Mouse (Mus musculus): ENCODE data around the gene Tnfrsf25. TPM values are rescaled to one million over a fixed set of nuclear protein-coding genes. Genes with fewer than 3 reads are reported as not detected.

Tnfrsf25 gene
- polyA plus RNA-seq, 1 experiment from 2014 or later = 0.50 TPM

DNA sequence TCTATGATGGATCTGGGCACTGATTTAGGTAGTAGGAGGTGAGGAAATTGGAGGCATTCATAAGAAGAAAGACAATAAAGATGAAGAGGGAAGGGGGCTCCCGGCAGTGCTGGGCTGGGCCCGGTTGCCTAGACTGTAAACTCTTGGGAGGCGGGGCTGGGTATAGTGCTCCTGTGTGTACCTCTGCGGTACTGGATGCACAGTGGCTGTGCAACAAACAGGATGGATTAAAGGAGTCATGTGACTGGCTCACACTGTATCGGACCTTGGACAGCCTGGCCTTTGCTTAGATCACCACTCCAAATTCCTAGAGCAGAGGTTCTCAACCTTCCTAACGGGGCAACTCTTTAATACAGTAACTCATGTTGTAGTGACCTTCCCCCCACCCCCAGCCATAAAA, 45.9 kb downstream of the Tnfrsf25 start:
- Histone ChIP-seq H3K9me3 (replicated peaks) (no peaks in the 10 kb centered on the region), H3K9ac (no peak overlapping the region), H3K4me1 (replicated peaks) (peaks cover 23% of the 10 kb centered on the region), H3K27me3 (peaks cover 83% of the 10 kb centered on the region), H3K36me3 (replicated peaks) (no peaks in the 10 kb centered on the region), H3K4me3 (replicated peaks) (no peak overlapping the region), H3K27ac (replicated peaks) (no peak overlapping the region), H3K4me2 (no peak overlapping the region)
- WGBS (ENCODE audit: insufficient replicate concordance) = 59% methylated on average over 6 of the region's 6 CpGs
- no peak for ATAC-seq (ENCODE audit: insufficient read depth)

DNA sequence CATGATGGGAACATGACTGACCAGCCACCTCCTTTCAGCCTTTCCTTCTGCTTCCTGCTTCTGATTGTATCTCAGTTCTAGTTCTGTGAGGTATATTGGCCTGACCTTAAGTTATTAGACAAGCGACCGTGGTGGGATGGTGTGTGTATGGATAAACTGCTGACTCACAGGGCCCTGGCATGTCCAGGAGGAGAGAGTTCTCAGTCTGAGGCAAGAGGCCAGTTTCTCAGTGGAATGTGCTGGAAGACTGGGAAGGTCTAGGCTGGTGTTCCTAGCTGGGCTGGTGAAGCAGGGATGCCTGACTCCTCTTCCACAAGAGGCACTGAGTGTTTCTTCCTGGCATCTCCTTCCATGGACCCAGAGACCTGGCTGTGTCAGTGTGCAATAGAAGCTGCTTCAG, 47.0 kb downstream of the Tnfrsf25 start:
- Histone ChIP-seq H3K9me3 (replicated peaks) (no peaks in the 10 kb centered on the region), H3K4me2 (no peak overlapping the region), H3K27ac (replicated peaks) (no peak overlapping the region), H3K36me3 (replicated peaks) (no peaks in the 10 kb centered on the region), H3K4me3 (replicated peaks) (no peak overlapping the region), H3K4me1 (replicated peaks) (peaks cover 23% of the 10 kb centered on the region), H3K9ac (no peak overlapping the region), H3K27me3 (peaks cover 81% of the 10 kb centered on the region)
- 42% methylated on average over 2 of the region's 2 CpGs for WGBS (ENCODE audit: insufficient replicate concordance)
- ATAC-seq (ENCODE audit: insufficient read depth) = no peak

DNA sequence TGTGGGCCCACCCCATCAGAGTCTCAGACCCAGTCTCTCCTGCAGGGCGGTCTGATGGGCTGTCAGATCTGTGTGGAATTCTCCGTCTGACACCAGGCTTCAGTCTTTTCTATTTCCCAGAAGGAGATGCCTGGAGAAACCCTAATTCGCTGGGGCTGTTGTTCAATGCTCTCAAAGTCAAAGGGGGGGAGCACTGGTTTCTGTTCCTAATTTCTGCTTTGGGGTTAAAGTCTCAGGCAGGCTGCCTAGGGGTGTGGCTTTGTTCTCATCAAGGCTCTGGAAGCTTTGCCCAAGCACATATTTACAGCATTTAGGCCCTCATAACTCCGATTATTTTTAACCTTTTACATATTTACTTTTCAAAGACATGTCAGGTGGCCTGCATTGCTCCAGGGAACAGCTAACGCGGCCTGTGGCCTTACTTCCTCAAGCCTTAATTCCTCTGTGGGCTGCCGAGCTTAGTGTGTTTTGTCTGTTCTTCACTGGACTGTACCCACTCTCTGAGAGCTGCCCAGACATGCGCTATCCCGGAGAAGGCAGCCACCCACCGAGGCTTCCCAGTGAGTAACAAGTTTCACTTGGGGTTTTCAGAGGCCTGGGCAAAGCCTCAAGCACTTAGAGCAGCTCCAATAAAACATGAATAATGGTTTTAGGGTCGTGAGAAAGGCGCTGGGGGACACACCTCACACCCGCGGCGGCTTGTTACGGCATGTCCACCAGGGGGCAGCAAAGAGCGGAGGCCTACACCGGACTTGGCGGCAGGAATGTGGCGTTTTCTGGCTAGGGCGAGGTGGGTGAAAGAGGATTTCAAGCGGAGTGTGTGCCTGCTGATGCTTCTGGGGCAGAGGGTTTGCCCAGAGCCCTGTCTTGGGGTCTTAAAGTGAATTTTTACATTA, 49.5 kb downstream of the Tnfrsf25 start:
- Histone ChIP-seq H3K4me3 (replicated peaks) (no peak overlapping the region), H3K4me2 (0 out of 2 replicates have a peak overlapping the region, but pooled peaks have one; percentile 4), H3K9ac (no peak overlapping the region), H3K4me1 (replicated peaks) (0 out of 2 replicates have a peak, but pooled peaks cover 4% of the 10 kb centered on the region), H3K27me3 (peaks cover 67% of the 10 kb centered on the region), H3K27ac (replicated peaks) (no peak overlapping the region), H3K36me3 (replicated peaks) (no peaks in the 10 kb centered on the region), H3K9me3 (replicated peaks) (no peaks in the 10 kb centered on the region)
- WGBS (ENCODE audit: insufficient replicate concordance) = 20% methylated on average over 22 of the region's 22 CpGs
- ATAC-seq (ENCODE audit: insufficient read depth) = no peak

GRCm38 (mm10) chr4:152168052-152168451, 52.3 kb downstream of the Tnfrsf25 start:
- no peak overlapping the region for H3K4me2 ChIP-seq
- no peak overlapping the region for H3K9ac ChIP-seq
- H3K36me3 ChIP-seq (replicated peaks) = no peaks in the 10 kb centered on the region
- no peak for ATAC-seq (ENCODE audit: insufficient read depth)
- no peak overlapping the region for H3K4me3 ChIP-seq (replicated peaks)
- H3K27ac ChIP-seq (replicated peaks) = no peak overlapping the region
- WGBS (ENCODE audit: insufficient replicate concordance) = 51% methylated on average over 8 of the region's 8 CpGs
- 0 out of 2 replicates have a peak, but pooled peaks cover 4% of the 10 kb centered on the region for H3K4me1 ChIP-seq (replicated peaks)
- H3K27me3 ChIP-seq = peaks cover 49% of the 10 kb centered on the region
- H3K9me3 ChIP-seq (replicated peaks) = no peaks in the 10 kb centered on the region

DNA sequence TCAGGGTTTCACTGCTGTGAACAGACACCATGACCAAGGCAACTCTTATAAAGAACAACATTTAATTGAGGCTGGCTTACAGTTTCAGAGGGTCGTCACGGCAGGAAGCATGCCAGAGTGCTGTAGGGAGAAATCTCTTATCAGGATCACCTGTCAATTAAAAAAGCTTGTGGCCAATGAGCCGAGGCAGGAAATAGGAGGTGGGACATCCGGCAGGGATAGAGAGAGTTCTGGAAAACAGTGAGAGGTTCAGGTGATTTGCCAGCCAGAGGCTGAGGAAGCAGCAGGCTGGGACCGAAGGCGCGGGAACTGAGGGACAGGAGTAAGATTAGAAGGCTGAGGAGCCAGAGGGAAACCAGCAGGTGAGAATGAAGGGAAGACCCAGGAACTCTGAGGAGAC, 53.4 kb downstream of the Tnfrsf25 start:
- no peak overlapping the region for H3K9ac ChIP-seq
- H3K27ac ChIP-seq (replicated peaks) = no peak overlapping the region
- no peak overlapping the region for H3K4me3 ChIP-seq (replicated peaks)
- 56% methylated on average over 7 of the region's 7 CpGs for WGBS (ENCODE audit: insufficient replicate concordance)
- H3K4me2 ChIP-seq = no peak overlapping the region
- H3K27me3 ChIP-seq = peaks cover 50% of the 10 kb centered on the region
- H3K9me3 ChIP-seq (replicated peaks) = no peaks in the 10 kb centered on the region
- no peaks in the 10 kb centered on the region for H3K36me3 ChIP-seq (replicated peaks)
- 0 out of 2 replicates have a peak, but pooled peaks cover 4% of the 10 kb centered on the region for H3K4me1 ChIP-seq (replicated peaks)
- ATAC-seq (ENCODE audit: insufficient read depth) = no peak

Other genes with a start within 250 kb of the Tnfrsf25 start
- 45.5 and 49.1 TPM in 2 replicates for gene Dnajc11, start 182.2 kb upstream of the Tnfrsf25 start, polyA plus RNA-seq (2015; fragmentation: Nextera tagmentation; extraction: Ambion mirVana)
- 6.4 and 7.9 TPM in 2 replicates for gene Thap3, start 126.9 kb upstream of the Tnfrsf25 start, polyA plus RNA-seq (2015; fragmentation: Nextera tagmentation; extraction: Ambion mirVana)
- 5.1 and 5.7 TPM in 2 replicates for gene Phf13, start 119.7 kb upstream of the Tnfrsf25 start, polyA plus RNA-seq (2015; fragmentation: Nextera tagmentation; extraction: Ambion mirVana)
- gene Klhl21, start 107.1 kb upstream of the Tnfrsf25 start, polyA plus RNA-seq (2015; fragmentation: Nextera tagmentation; extraction: Ambion mirVana) = 6.3 and 7.2 TPM in 2 replicates
- 7.8 and 8.4 TPM in 2 replicates for gene Zbtb48, start 88.3 kb upstream of the Tnfrsf25 start, polyA plus RNA-seq (2015; fragmentation: Nextera tagmentation; extraction: Ambion mirVana)
- 0.07 and 0.13 TPM in 2 replicates for gene Tas1r1, start 77.4 kb upstream of the Tnfrsf25 start, polyA plus RNA-seq (2015; fragmentation: Nextera tagmentation; extraction: Ambion mirVana)
- gene Nol9, start 76.6 kb upstream of the Tnfrsf25 start, polyA plus RNA-seq (2015; fragmentation: Nextera tagmentation; extraction: Ambion mirVana) = 13.7 and 14.6 TPM in 2 replicates
- 5.1 and 5.9 TPM in 2 replicates for gene Plekhg5, start 43.4 kb upstream of the Tnfrsf25 start, polyA plus RNA-seq (2015; fragmentation: Nextera tagmentation; extraction: Ambion mirVana)
- gene Espn, start 36.4 kb downstream of the Tnfrsf25 start, polyA plus RNA-seq (2015; fragmentation: Nextera tagmentation; extraction: Ambion mirVana) = 1.5 and 2.0 TPM in 2 replicates
- 0.14 TPM in 1 of 2 replicates, not detected in the other for gene Hes2, start 42.9 kb downstream of the Tnfrsf25 start, polyA plus RNA-seq (2015; fragmentation: Nextera tagmentation; extraction: Ambion mirVana)
- gene Acot7, start 62.2 kb downstream of the Tnfrsf25 start, polyA plus RNA-seq (2015; fragmentation: Nextera tagmentation; extraction: Ambion mirVana) = 14.0 and 14.2 TPM in 2 replicates
- 0.76 and 1.2 TPM in 2 replicates for gene Gpr153, start 158.3 kb downstream of the Tnfrsf25 start, polyA plus RNA-seq (2015; fragmentation: Nextera tagmentation; extraction: Ambion mirVana)
- not detected in 2 replicates for gene Hes3, start 175.7 kb downstream of the Tnfrsf25 start, polyA plus RNA-seq (2015; fragmentation: Nextera tagmentation; extraction: Ambion mirVana)
- 7.6 TPM in 2 replicates for gene Icmt, start 181.3 kb downstream of the Tnfrsf25 start, polyA plus RNA-seq (2015; fragmentation: Nextera tagmentation; extraction: Ambion mirVana)
- 0.08 TPM in 1 of 2 replicates, not detected in the other for gene Rnf207, start 203.1 kb downstream of the Tnfrsf25 start, polyA plus RNA-seq (2015; fragmentation: Nextera tagmentation; extraction: Ambion mirVana)
- 146 and 201 TPM in 2 replicates for gene Rpl22, start 209.8 kb downstream of the Tnfrsf25 start, polyA plus RNA-seq (2015; fragmentation: Nextera tagmentation; extraction: Ambion mirVana)
- gene Chd5, start 222.7 kb downstream of the Tnfrsf25 start, polyA plus RNA-seq (2015; fragmentation: Nextera tagmentation; extraction: Ambion mirVana) = 0.03 and 0.16 TPM in 2 replicates